ENCODE assay signal across 20 mouse cellular contexts in the genomic region with DNA sequence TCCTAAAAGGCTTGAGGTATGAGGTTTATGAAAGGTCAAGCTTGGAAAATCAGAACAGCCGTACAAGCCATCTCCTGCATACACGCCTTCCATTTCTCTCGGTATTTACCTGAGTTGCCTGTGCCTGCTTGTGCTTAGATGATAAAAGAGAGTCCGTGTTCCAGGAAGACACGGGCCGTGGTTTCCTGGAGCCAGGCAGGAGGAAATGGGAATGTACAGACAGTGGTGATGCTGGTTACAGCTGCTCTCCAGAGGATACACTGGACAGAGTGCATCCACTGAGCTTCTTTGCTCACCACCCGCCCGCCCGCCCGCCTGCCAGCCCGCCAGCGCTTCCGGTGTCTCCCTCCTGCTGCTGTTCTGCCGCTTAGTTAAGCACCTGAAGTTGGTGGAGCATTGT.
DNase-seq lines count a peak whose midpoint lies in the region; ATAC-seq and TF ChIP-seq lines count a peak whose summit lies in the region.
"Had no signal": no experiment of that assay in that cellular context is flagged by ENCODE, and none has a peak within 500 bp of the region (broad histone marks: within the 10 kb centered on the region; RNA-seq: fewer than 3 reads in every experiment).

No protein-coding gene starts in this region.

- no peak overlapping the region for H3K4me2 ChIP-seq in kidney, embryonic 15.5 days
- H3K4me2 ChIP-seq in lung, embryonic 15.5 days: no peak overlapping the region
- H3K4me2 ChIP-seq in lung, postnatal 0 days (replicated peaks; ENCODE audit: low read depth, low read length): no peak overlapping the region
- H3K4me2 ChIP-seq: embryonic facial prominence, embryonic 12.5 days; forebrain, embryonic 13.5 days; forebrain, embryonic 15.5 days had no signal

- H3K27me3 ChIP-seq in kidney, embryonic 15.5 days: no peaks in the 10 kb centered on the region
- H3K27me3 ChIP-seq in lung, embryonic 15.5 days: no peaks in the 10 kb centered on the region
- H3K27me3 ChIP-seq in lung, postnatal 0 days (replicated peaks; ENCODE audit: insufficient read depth, low read length): no peaks in the 10 kb centered on the region
- H3K27me3 ChIP-seq: embryonic facial prominence, embryonic 12.5 days; forebrain, embryonic 13.5 days; forebrain, embryonic 15.5 days had no signal

- H3K27ac ChIP-seq in kidney, embryonic 15.5 days: 0 out of 2 replicates have a peak overlapping the region, but pooled peaks have one; percentile 14
- peak overlapping the region; percentile 12; the same call in 1 of the 2 replicates for H3K27ac ChIP-seq in lung, embryonic 15.5 days
- H3K27ac ChIP-seq in lung, postnatal 0 days (ENCODE audit: low read length): peak overlapping the region; percentile 44
- H3K27ac ChIP-seq in brown adipose tissue, adult 24 weeks (replicated peaks; ENCODE audit: low read depth, low read length): 0 out of 2 replicates have a peak overlapping the region, but pooled peaks have one; percentile 25
- H3K27ac ChIP-seq: embryonic facial prominence, embryonic 10.5 days; embryonic facial prominence, embryonic 12.5 days; forebrain, embryonic 13.5 days; forebrain, embryonic 15.5 days had no signal

- no peak overlapping the region for H3K4me3 ChIP-seq in kidney, embryonic 15.5 days (replicated peaks)
- H3K4me3 ChIP-seq in lung, embryonic 15.5 days: no peak overlapping the region
- H3K4me3 ChIP-seq in lung, postnatal 0 days (ENCODE audit: low read depth, low read length): no peak overlapping the region
- no peak overlapping the region for H3K4me3 ChIP-seq in brown adipose tissue, adult 24 weeks (ENCODE audit: insufficient read depth, low read depth, low read length)
- H3K4me3 ChIP-seq: embryonic facial prominence, embryonic 10.5 days; embryonic facial prominence, embryonic 12.5 days; forebrain, embryonic 13.5 days; forebrain, embryonic 15.5 days had no signal

- no peak for TF ChIP-seq CTCF in lung, postnatal 0 days (IDR thresholded peaks at IDR 0.05)

- DNase-seq in kidney, postnatal 14 days: no peak
- no peak for DNase-seq in lung, postnatal 4 days
- peak; percentile 38 for DNase-seq in lung, postnatal 0 days (ENCODE audit: low spot score)
- DNase-seq in lung, postnatal 14 days: no peak
- DNase-seq in urinary bladder, postnatal 10 days (ENCODE audit: low spot score): no peak
- DNase-seq: adrenal gland, adult 2 months; adrenal gland, postnatal 10 days; adrenal gland, postnatal 25 days; cerebellum, adult 11-12 months; cerebellum, adult 2 months; cerebellum, adult 9-10 months; cerebellum, postnatal 10 days; cerebellum, postnatal 25 days had no signal

- WGBS in kidney, embryonic 15.5 days: 74% methylated on average over 14 of the region's 14 CpGs
- whole genome bisulfite sequencing in lung, embryonic 15.5 days: 73% methylated on average over 14 of the region's 14 CpGs
- 77% methylated on average over 14 of the region's 14 CpGs for WGBS in lung, postnatal 0 days

- peak; percentile 56; the same call in 1 of the 2 replicates for TF ChIP-seq EP300 in lung, postnatal 0 days (IDR thresholded peaks at IDR 0.05)

- H3K9ac ChIP-seq in kidney, embryonic 15.5 days: no peak overlapping the region
- no peak overlapping the region for H3K9ac ChIP-seq in lung, embryonic 15.5 days
- H3K9ac ChIP-seq in lung, postnatal 0 days (replicated peaks; ENCODE audit: low read depth): no peak overlapping the region
- H3K9ac ChIP-seq: embryonic facial prominence, embryonic 12.5 days; forebrain, embryonic 13.5 days; forebrain, embryonic 15.5 days had no signal

- H3K9me3 ChIP-seq in kidney, embryonic 15.5 days (replicated peaks): peaks cover 14% of the 10 kb centered on the region
- H3K9me3 ChIP-seq in lung, embryonic 15.5 days: no peaks in the 10 kb centered on the region; the same call in 1 of the 2 replicates
- peaks cover 14% of the 10 kb centered on the region for H3K9me3 ChIP-seq in lung, postnatal 0 days (ENCODE audit: low read length)
- H3K9me3 ChIP-seq: embryonic facial prominence, embryonic 12.5 days had no signal

- H3K4me1 ChIP-seq in kidney, embryonic 15.5 days: peaks cover 33% of the 10 kb centered on the region
- peaks cover 27% of the 10 kb centered on the region for H3K4me1 ChIP-seq in lung, embryonic 15.5 days
- peaks cover 11% of the 10 kb centered on the region; the same call in 1 of the 2 replicates for H3K4me1 ChIP-seq in lung, postnatal 0 days (ENCODE audit: insufficient read depth, low read depth, low read length)
- no peaks in the 10 kb centered on the region for H3K4me1 ChIP-seq in brown adipose tissue, adult 24 weeks (ENCODE audit: control insufficient read depth, insufficient read depth, insufficient read length, low read length)
- H3K4me1 ChIP-seq: embryonic facial prominence, embryonic 12.5 days had no signal

- H3K36me3 ChIP-seq in kidney, embryonic 15.5 days: peaks cover 50% of the 10 kb centered on the region
- peaks cover 32% of the 10 kb centered on the region for H3K36me3 ChIP-seq in lung, embryonic 15.5 days
- H3K36me3 ChIP-seq in lung, postnatal 0 days (ENCODE audit: insufficient read depth, low read length): peaks cover 24% of the 10 kb centered on the region

- ATAC-seq in kidney, embryonic 15.5 days (replicated peaks; ENCODE audit: low FRiP score): no peak
- no peak for ATAC-seq in lung, embryonic 15.5 days (ENCODE audit: borderline replicate concordance, extremely low read depth, low FRiP score, low TSS enrichment)
- peak; percentile 71 for ATAC-seq in lung, postnatal 0 days
- ATAC-seq: forebrain, embryonic 13.5 days; forebrain, embryonic 15.5 days had no signal
